Mouse (Mus musculus): Measurements from ENCODE around the gene Litaf.

DNA sequence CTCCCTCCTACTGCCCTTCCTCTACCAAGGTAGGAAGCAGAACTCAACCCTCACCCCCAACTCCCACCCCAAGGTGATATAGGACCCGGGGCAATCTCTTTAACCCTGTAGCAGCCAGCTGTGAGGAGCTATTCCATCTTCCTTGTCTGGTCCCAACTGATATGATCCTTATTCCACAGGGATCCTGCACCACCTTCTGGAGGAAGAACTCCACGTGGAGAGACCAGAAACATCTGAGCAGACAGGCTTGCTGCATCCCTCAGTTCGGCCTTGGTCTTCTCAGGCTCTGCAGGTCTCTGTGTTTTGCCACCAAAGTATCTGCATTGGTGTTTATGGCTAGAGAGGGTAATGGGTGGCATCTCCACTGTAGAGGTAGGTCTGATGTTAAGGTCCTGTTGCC, 34.6 kb downstream of the Litaf start:
- TF ChIP-seq CTCF (IDR thresholded peaks at IDR 0.05; ENCODE audit: borderline replicate concordance, control insufficient read depth, extremely low read depth, insufficient read depth, low read length, poor library complexity) (no peak), POLR2A (IDR thresholded peaks at IDR 0.05; ENCODE audit: control insufficient read depth, extremely low read depth, insufficient read depth, low read length, poor library complexity) (no peak)

All from thymus, adult 2 months (tissue).